Mouse (Mus musculus): ENCODE results near the gene Tmem8b. TPM values are rescaled to one million over a fixed set of nuclear protein-coding genes. Genes with fewer than 3 reads are reported as not detected.
A peak's percentile ranks its signal among the peaks of the same experiment; 100 is the strongest.

The Tmem8b gene
- 0.19 to 0.32 TPM (median 0.19 TPM) in 3 replicates for total RNA-seq (2017)

GRCm38 (mm10) chr4:43668782-43669427, at the start of gene Tmem8b, which contains the start of gene Fam221b:
Tmem8b (plus strand) TSS chr4:43668971.
Fam221b (minus strand) TSS chr4:43669145.
- peak; percentile 89 for ATAC-seq (replicated peaks; ENCODE audit: insufficient number of reproducible peaks, low FRiP score, low TSS enrichment, poor library complexity, severe bottlenecking)

- no peak for ATAC-seq (replicated peaks; ENCODE audit: insufficient number of reproducible peaks, low FRiP score, low TSS enrichment, poor library complexity, severe bottlenecking)
Observed at GRCm38 (mm10) chr4:43620146-43620778, 48.5 kb upstream of the Tmem8b start.

- no peak for ATAC-seq (replicated peaks; ENCODE audit: insufficient number of reproducible peaks, low FRiP score, low TSS enrichment, poor library complexity, severe bottlenecking)
Observed at GRCm38 (mm10) chr4:43629106-43629817, 39.5 kb upstream of the Tmem8b start.

- peak; percentile 59; the same call in 1 of the 2 replicates for ATAC-seq (replicated peaks; ENCODE audit: insufficient number of reproducible peaks, low FRiP score, low TSS enrichment, poor library complexity, severe bottlenecking)
Observed at GRCm38 (mm10) chr4:43630030-43630581, 38.7 kb upstream of the Tmem8b start.

GRCm38 (mm10) chr4:43630671-43631045, 38.1 kb upstream of the Tmem8b start:
- ATAC-seq (replicated peaks; ENCODE audit: insufficient number of reproducible peaks, low FRiP score, low TSS enrichment, poor library complexity, severe bottlenecking), result no peak

- ATAC-seq (replicated peaks; ENCODE audit: insufficient number of reproducible peaks, low FRiP score, low TSS enrichment, poor library complexity, severe bottlenecking), result no peak
Observed at GRCm38 (mm10) chr4:43631046-43631955, 37.5 kb upstream of the Tmem8b start, which contains the start of gene Npr2. Npr2 (plus strand) TSS chr4:43631935.

- no peak for ATAC-seq (replicated peaks; ENCODE audit: insufficient number of reproducible peaks, low FRiP score, low TSS enrichment, poor library complexity, severe bottlenecking)
Observed at GRCm38 (mm10) chr4:43631956-43632920, 36.5 kb upstream of the Tmem8b start.

GRCm38 (mm10) chr4:43633296-43633695, 35.5 kb upstream of the Tmem8b start:
- ATAC-seq (replicated peaks; ENCODE audit: insufficient number of reproducible peaks, low FRiP score, low TSS enrichment, poor library complexity, severe bottlenecking), result no peak

- ATAC-seq (replicated peaks; ENCODE audit: insufficient number of reproducible peaks, low FRiP score, low TSS enrichment, poor library complexity, severe bottlenecking), result no peak
Observed at GRCm38 (mm10) chr4:43633736-43634135, 35.0 kb upstream of the Tmem8b start.

GRCm38 (mm10) chr4:43634621-43635374, 34.0 kb upstream of the Tmem8b start:
- no peak for ATAC-seq (replicated peaks; ENCODE audit: insufficient number of reproducible peaks, low FRiP score, low TSS enrichment, poor library complexity, severe bottlenecking)

- no peak for ATAC-seq (replicated peaks; ENCODE audit: insufficient number of reproducible peaks, low FRiP score, low TSS enrichment, poor library complexity, severe bottlenecking)
Observed at GRCm38 (mm10) chr4:43636751-43637150, 32.0 kb upstream of the Tmem8b start.

- no peak for ATAC-seq (replicated peaks; ENCODE audit: insufficient number of reproducible peaks, low FRiP score, low TSS enrichment, poor library complexity, severe bottlenecking)
Observed at GRCm38 (mm10) chr4:43640076-43640475, 28.7 kb upstream of the Tmem8b start.

GRCm38 (mm10) chr4:43640491-43640890, 28.3 kb upstream of the Tmem8b start:
- ATAC-seq (replicated peaks; ENCODE audit: insufficient number of reproducible peaks, low FRiP score, low TSS enrichment, poor library complexity, severe bottlenecking), result no peak

GRCm38 (mm10) chr4:43649783-43650182, 19.0 kb upstream of the Tmem8b start:
- no peak for ATAC-seq (replicated peaks; ENCODE audit: insufficient number of reproducible peaks, low FRiP score, low TSS enrichment, poor library complexity, severe bottlenecking)

GRCm38 (mm10) chr4:43652726-43653125, 16.0 kb upstream of the Tmem8b start:
- ATAC-seq (replicated peaks; ENCODE audit: insufficient number of reproducible peaks, low FRiP score, low TSS enrichment, poor library complexity, severe bottlenecking), result no peak

GRCm38 (mm10) chr4:43653161-43654015, 15.4 kb upstream of the Tmem8b start, which contains the start of gene Spag8:
Spag8 (minus strand) TSS chr4:43653594.
- no peak for ATAC-seq (replicated peaks; ENCODE audit: insufficient number of reproducible peaks, low FRiP score, low TSS enrichment, poor library complexity, severe bottlenecking)
